Mouse (Mus musculus): Measurements from ENCODE around the gene Dock4.

Gene Dock4

GRCm38 (mm10) chr12:40445648-40446449 is at the start of gene Dock4, which contains the start of gene Zfp277:
Gene Dock4 (plus strand): TSS chr12:40445952.
Gene Zfp277 (minus strand): TSS chr12:40445902.
- DNase-seq: peak; percentile 100

- DNase-seq: no peak
Observed at GRCm38 (mm10) chr12:40398916-40399315, 46.8 kb upstream of the Dock4 start.

- DNase-seq: no peak
Observed at GRCm38 (mm10) chr12:40399386-40399785, 46.4 kb upstream of the Dock4 start.

GRCm38 (mm10) chr12:40399812-40400211 is 45.9 kb upstream of the Dock4 start:
- no peak for DNase-seq

GRCm38 (mm10) chr12:40414682-40415311 is 31.0 kb upstream of the Dock4 start:
- DNase-seq: no peak

GRCm38 (mm10) chr12:40415312-40415925 is 30.3 kb upstream of the Dock4 start:
- no peak for DNase-seq

GRCm38 (mm10) chr12:40417257-40417656 is 28.5 kb upstream of the Dock4 start:
- DNase-seq: peak; percentile 48 to 51

GRCm38 (mm10) chr12:40424991-40425390 is 20.8 kb upstream of the Dock4 start:
- no peak for DNase-seq

GRCm38 (mm10) chr12:40427606-40428005 is 18.1 kb upstream of the Dock4 start:
- no peak for DNase-seq

GRCm38 (mm10) chr12:40429976-40430375 is 15.8 kb upstream of the Dock4 start:
- no peak for DNase-seq

GRCm38 (mm10) chr12:40431075-40431474 is 14.7 kb upstream of the Dock4 start:
- no peak for DNase-seq

GRCm38 (mm10) chr12:40434101-40434500 is 11.7 kb upstream of the Dock4 start:
- peak; percentile 48 to 54 for DNase-seq

GRCm38 (mm10) chr12:40438049-40438448 is 7.7 kb upstream of the Dock4 start:
- DNase-seq: no peak

GRCm38 (mm10) chr12:40445206-40445605 is 546 bp upstream of the Dock4 start:
- no peak for DNase-seq

- DNase-seq: peak; percentile 80 to 86
Observed at GRCm38 (mm10) chr12:40446450-40447381, 964 bp downstream of the Dock4 start.

- peak; percentile 47 to 51 for DNase-seq
Observed at GRCm38 (mm10) chr12:40447561-40448355, 2.0 kb downstream of the Dock4 start.

GRCm38 (mm10) chr12:40449119-40449795 is 3.5 kb downstream of the Dock4 start:
- DNase-seq: no peak

GRCm38 (mm10) chr12:40456517-40456916 is 10.8 kb downstream of the Dock4 start:
- DNase-seq: peak; percentile 52 to 56

GRCm38 (mm10) chr12:40458977-40459376 is 13.2 kb downstream of the Dock4 start:
- DNase-seq: no peak

GRCm38 (mm10) chr12:40459673-40460265 is 14.0 kb downstream of the Dock4 start:
- no peak for DNase-seq

All from cerebellum, postnatal 10 days (tissue).